In genomic region chr17:46856471-46857360, GRCm38 (mm10) we compare ENCODE assay signal across 8 mouse cellular contexts. TPM values are rescaled to one million over a fixed set of nuclear protein-coding genes. Genes with fewer than 3 reads are reported as not detected.
DNase-seq lines count a peak whose midpoint lies in the region; ATAC-seq and TF ChIP-seq lines count a peak whose summit lies in the region.

No protein-coding gene starts in this region.

- peak overlapping the region; percentile 100 for H3K27ac ChIP-seq in gastrocnemius, adult 2 months
- H3K27ac ChIP-seq in hindbrain, postnatal 0 days, result peak overlapping the region; percentile 100

- DNase-seq in R1 (ENCODE audit: low read depth, low spot score), result peak; percentile 54
- peak; percentile 91 to 96 for DNase-seq in cerebellum, postnatal 25 days
- peak; percentile 93 for DNase-seq in gastrocnemius, adult 2 months
- DNase-seq in hindbrain, postnatal 0 days (ENCODE audit: low spot score), result peak; percentile 94
- DNase-seq in left cerebral cortex, postnatal 14 days (ENCODE audit: low spot score in 2 of 2), result peak; percentile 76 to 82
- peak; percentile 88 for DNase-seq in right cerebral cortex, postnatal 14 days
- DNase-seq in urinary bladder, postnatal 25 days (ENCODE audit: low spot score), result peak; percentile 79

- H3K4me3 ChIP-seq in gastrocnemius, adult 2 months, result peak overlapping the region; percentile 92
- H3K4me3 ChIP-seq in hindbrain, postnatal 0 days (ENCODE audit: low read length), result peak overlapping the region; percentile 86

- WGBS in hindbrain, postnatal 0 days, result under 1% methylated on average over 87 of the region's 87 CpGs

- peak overlapping the region; percentile 57 for H3K4me2 ChIP-seq in hindbrain, postnatal 0 days (ENCODE audit: low read depth, low read length)

- intact Hi-C loops in gastrocnemius, adult 2 months (cut with DNase I), result loop anchor here (5.0 kb wide), 1 partner anchor 74 kb away; the partner anchor contains the start of gene Rpl7l1
- intact Hi-C loops in left cerebral cortex, postnatal 14 days (cut with DNase I), result no loop called here

- H3K9ac ChIP-seq in hindbrain, postnatal 0 days (replicated peaks; ENCODE audit: low read length), result peak overlapping the region; percentile 100

- H3K27me3 ChIP-seq in hindbrain, postnatal 0 days (ENCODE audit: insufficient read depth, low read length), result no peaks in the 10 kb centered on the region

- peaks cover 13% of the 10 kb centered on the region for H3K4me1 ChIP-seq in hindbrain, postnatal 0 days (ENCODE audit: insufficient read depth, low read length)

- TF ChIP-seq CTCF in gastrocnemius, adult 2 months (IDR thresholded peaks at IDR 0.05), result no peak
- no peak for TF ChIP-seq CTCF in hindbrain, postnatal 0 days (IDR thresholded peaks at IDR 0.05; ENCODE audit: low read depth)

- peak; percentile 25 for ATAC-seq in hindbrain, postnatal 0 days
- ATAC-seq in megakaryocyte progenitor cell, adult 5-6 weeks (replicated peaks; ENCODE audit: poor library complexity), result peak; percentile 44

- H3K9me3 ChIP-seq in hindbrain, postnatal 0 days (ENCODE audit: low read length), result no peaks in the 10 kb centered on the region

- H3K36me3 ChIP-seq in hindbrain, postnatal 0 days (ENCODE audit: insufficient read depth, low read length), result no peaks in the 10 kb centered on the region

RNA-seq across cellular contexts. Expression of gene Bicral, which starts 1.6 kb away (rescaled TPM):
- 10 to 100 TPM; 11.9 to 13.4 TPM for total RNA-seq in gastrocnemius, adult 2 months (2021)
- total RNA-seq in hindbrain, postnatal 0 days (2014; rRNA removed), result 22.9 and 23.1 TPM in 2 replicates
- polyA plus RNA-seq in hindbrain, postnatal 0 days (2015; fragmentation: Nextera tagmentation; extraction: Ambion mirVana), result 5.1 and 5.2 TPM in 2 replicates
- total RNA-seq in left cerebral cortex, postnatal 14 days (2021), result 10 to 100 TPM; 39.9 to 42.7 TPM
- 20.9 and 26.1 TPM in 2 replicates for total RNA-seq in megakaryocyte progenitor cell, adult 5-6 weeks (2015)
- 16.2 and 20.3 TPM in 2 replicates for total RNA-seq in megakaryocyte progenitor cell, adult 5-6 weeks (2017)

RNA-seq across cellular contexts. Expression of gene Tbcc, which starts 33.8 kb away (rescaled TPM):
- 1 to 10 TPM; 6.0 to 8.2 TPM for total RNA-seq in gastrocnemius, adult 2 months (2021)
- total RNA-seq in hindbrain, postnatal 0 days (2014; rRNA removed), result 41.8 and 61.5 TPM in 2 replicates
- 50.7 and 54.5 TPM in 2 replicates for polyA plus RNA-seq in hindbrain, postnatal 0 days (2015; fragmentation: Nextera tagmentation; extraction: Ambion mirVana)
- 10 to 100 TPM; 33.1 to 39.8 TPM for total RNA-seq in left cerebral cortex, postnatal 14 days (2021)
- 11.3 and 12.5 TPM in 2 replicates for total RNA-seq in megakaryocyte progenitor cell, adult 5-6 weeks (2015)
- total RNA-seq in megakaryocyte progenitor cell, adult 5-6 weeks (2017), result 12.5 and 12.8 TPM in 2 replicates

RNA-seq across cellular contexts. Expression of gene Prph2, which starts 53.5 kb away (rescaled TPM):
- total RNA-seq in gastrocnemius, adult 2 months (2021), result not detected
- not detected in 2 replicates for total RNA-seq in hindbrain, postnatal 0 days (2014; rRNA removed)
- polyA plus RNA-seq in hindbrain, postnatal 0 days (2015; fragmentation: Nextera tagmentation; extraction: Ambion mirVana), result 0.05 TPM in 1 of 2 replicates, not detected in the other
- not detected for total RNA-seq in left cerebral cortex, postnatal 14 days (2021)
- total RNA-seq in megakaryocyte progenitor cell, adult 5-6 weeks (2015), result not detected in 2 replicates
- not detected in 2 replicates for total RNA-seq in megakaryocyte progenitor cell, adult 5-6 weeks (2017)

Comparison
In these comparisons a context has a peak if more than half of its experiments do, and no peak if none do; other contexts are left out.
1. Peak in every context shown above with its lines: DNase-seq, ATAC-seq, H3K4me3 ChIP-seq and H3K27ac ChIP-seq.